Mouse (Mus musculus): ENCODE data around the gene Gm49416.

Gene Gm49416

DNA sequence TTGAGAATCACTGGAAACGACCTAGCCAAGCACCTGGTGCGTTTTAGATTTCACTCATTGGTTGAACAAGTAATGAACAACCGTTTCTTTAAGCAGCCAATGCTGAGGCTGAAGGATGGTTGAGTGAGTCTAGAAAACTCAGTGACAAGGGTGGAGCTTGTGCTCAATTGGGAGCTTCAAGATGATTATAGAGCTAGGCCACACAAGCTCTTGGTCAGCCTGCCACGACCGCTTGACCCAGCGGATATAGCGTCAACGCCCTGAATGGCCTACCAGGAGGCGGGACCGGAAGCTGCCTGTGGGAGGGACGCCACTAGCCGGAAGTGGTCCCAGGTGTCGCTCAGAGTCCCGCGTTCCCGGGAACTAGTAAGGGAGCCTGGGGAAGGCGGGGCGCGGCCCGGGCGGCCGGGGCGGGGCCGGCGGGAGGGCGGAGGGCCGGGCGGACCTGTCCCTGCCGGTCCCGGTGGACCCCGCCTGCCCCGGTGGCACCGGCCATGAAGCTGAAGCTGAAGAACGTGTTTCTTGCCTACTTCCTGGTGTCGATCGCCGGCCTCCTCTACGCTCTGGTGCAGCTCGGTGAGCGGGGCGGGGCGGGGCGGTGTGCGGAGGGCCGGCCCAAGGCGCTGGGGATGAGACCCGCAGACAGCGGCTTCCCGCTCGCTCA is 31.5 kb downstream of the Gm49416 start, which contains the start of gene B3gat3:
B3gat3 (plus strand) TSS at position 302 of the 664 bp plus-strand sequence.
- DNase-seq (ENCODE audit: low spot score): peak; percentile 88

- DNase-seq (ENCODE audit: low spot score): no peak
Measured at GRCm38 (mm10) chr19:8920836-8921291, 32.1 kb downstream of the Gm49416 start.

- no peak for DNase-seq (ENCODE audit: low spot score)
Measured at GRCm38 (mm10) chr19:8921741-8922140, 33.0 kb downstream of the Gm49416 start.

- DNase-seq (ENCODE audit: low spot score): no peak
Measured at GRCm38 (mm10) chr19:8926766-8927165, 38.0 kb downstream of the Gm49416 start.

DNA sequence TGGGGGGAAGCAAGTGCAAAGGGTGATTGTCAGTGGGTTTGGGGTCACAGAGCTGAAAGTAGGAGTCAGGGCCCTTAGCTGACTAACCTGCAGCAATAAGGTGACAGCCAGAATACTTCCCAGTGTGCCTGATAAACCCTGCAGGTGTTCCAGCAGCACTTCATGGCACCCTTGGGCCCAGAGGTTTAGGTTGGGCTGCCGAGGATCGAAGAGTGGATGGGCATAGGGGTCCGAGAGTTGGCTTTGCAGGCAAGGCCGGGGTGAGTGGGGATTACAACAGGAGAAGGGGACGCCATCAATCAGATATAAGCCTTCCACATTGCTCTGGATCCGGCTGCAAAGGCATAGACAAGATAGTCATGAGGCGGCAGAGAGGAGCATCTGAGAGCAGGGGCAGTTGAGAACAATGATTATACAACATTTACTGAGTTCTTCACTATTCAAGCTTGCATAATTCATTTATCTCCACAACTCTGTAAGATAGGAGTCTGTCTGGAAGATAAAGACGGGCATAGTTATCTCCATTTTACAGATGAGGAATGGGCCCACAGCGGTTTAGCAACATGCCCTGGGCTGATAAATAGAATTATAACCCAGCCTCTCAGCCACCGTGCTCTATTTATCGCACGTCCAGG is 39.3 kb downstream of the Gm49416 start:
- DNase-seq (ENCODE audit: low spot score): no peak

- no peak for DNase-seq (ENCODE audit: low spot score)
Measured at GRCm38 (mm10) chr19:8928689-8929223, 40.0 kb downstream of the Gm49416 start.

GRCm38 (mm10) chr19:8929224-8930088 is 40.7 kb downstream of the Gm49416 start, which contains the start of the genes Rom1 and Eml3:
Rom1 (minus strand) TSS chr19:8929356.
Eml3 (plus strand) TSS chr19:8929552.
- DNase-seq (ENCODE audit: low spot score): peak; percentile 80

GRCm38 (mm10) chr19:8930117-8930516 is 41.4 kb downstream of the Gm49416 start:
- no peak for DNase-seq (ENCODE audit: low spot score)

GRCm38 (mm10) chr19:8930771-8931170 is 42.0 kb downstream of the Gm49416 start:
- DNase-seq (ENCODE audit: low spot score): no peak

- no peak for DNase-seq (ENCODE audit: low spot score)
Measured at GRCm38 (mm10) chr19:8936736-8937135, 48.0 kb downstream of the Gm49416 start.

DNA sequence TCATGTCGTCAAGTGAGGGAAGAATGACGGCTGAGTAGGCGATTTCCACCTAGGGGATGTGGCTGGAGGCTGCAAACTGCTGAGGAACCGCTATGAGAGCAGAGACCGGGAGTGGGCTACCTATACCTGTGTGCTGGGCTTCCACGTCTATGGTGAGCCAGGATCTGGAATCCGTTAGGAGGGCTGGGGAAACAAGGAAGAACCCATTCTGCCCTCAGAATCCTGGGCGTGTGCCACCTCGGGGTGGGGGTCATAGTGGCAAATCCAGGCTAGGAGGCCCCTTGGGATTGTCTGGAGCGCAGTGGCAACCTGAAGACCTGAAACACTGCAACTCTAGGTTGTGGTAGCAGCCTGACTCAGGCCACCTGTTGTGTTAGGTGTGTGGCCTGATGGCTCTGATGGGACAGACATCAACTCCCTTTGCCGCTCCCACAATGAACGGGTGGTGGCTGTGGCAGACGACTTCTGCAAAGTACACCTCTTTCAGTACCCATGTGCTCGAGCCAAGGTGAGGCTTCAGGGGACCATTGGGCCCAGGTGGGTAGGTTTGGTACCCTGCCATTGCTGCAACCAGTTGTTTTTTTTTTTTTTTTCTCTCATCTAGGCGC is 51.9 kb downstream of the Gm49416 start:
- DNase-seq (ENCODE audit: low spot score): no peak

- DNase-seq (ENCODE audit: low spot score): no peak
Measured at GRCm38 (mm10) chr19:8941136-8941514, 52.4 kb downstream of the Gm49416 start.

DNA sequence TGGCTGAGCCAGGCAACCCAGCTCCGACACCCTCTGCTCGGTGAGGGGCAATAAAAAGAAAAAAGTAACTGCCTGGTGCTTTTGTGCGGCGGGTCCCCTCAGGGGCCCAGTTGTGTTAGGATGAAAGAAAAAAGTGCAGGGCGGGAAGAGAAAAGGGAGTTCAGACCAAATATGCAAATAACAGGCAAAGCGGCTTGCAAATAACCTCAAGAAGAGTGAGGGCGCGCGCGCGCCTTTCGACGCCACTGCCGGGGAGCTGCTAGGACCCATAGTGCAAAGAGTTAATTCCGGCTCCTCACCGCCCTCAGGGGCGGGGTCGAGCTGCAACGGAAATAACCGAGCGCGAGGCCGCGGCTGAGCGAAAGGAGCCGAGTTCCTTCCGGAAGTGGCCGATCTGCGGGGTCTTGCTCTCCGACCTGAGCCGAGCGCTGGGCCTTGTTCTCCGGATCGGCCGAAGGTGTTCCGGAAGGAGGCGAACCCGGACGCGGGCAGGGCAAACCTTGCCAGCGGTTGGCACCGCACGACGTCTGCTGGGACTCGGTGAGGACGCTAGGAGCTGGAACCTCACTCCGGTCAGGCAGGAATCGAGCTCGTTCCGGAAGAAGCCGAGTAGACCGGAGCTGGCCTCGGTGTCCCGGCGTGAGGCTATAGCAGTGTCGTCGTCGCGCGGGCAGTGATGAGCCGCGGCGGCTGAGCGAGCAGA is 52.9 kb downstream of the Gm49416 start, which contains the start of gene Mta2:
Mta2 (plus strand) TSS at position 361 of the 703 bp plus-strand sequence.
- DNase-seq (ENCODE audit: low spot score): peak; percentile 92

DNA sequence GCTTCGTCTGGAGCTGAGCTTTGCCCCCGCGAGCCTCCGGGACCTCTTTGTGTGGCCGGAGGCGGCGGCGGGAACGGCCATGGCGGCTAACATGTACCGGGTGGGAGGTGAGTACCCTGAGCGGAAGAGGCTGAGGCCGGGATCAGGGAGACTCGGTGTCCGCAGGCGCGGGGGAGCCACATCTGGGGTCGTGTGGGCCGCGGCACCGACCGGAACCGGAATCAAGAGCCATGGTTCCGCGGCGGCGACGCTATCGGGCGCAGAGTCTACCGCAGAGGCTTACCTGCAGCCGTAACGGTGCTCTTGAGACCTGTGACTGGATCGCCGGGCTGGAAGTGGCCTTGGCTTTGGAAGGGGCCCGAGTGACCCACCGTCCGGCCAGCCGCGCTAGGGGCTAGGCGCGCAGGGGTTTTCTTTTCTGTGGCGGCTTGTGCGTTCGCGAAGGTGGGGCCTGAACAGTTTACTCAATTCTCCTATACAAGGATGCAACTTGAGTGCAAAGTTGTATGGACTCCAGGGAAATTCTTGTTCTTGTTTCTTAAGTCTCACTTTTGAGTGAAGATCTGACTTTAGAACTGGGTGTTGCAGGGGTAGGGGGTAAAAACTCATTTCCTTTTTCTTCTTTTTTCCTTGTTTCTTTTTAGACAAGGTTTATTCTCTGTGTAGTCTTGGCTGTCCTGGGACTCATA is 53.7 kb downstream of the Gm49416 start:
- peak; percentile 27 for DNase-seq (ENCODE audit: low spot score)

DNA sequence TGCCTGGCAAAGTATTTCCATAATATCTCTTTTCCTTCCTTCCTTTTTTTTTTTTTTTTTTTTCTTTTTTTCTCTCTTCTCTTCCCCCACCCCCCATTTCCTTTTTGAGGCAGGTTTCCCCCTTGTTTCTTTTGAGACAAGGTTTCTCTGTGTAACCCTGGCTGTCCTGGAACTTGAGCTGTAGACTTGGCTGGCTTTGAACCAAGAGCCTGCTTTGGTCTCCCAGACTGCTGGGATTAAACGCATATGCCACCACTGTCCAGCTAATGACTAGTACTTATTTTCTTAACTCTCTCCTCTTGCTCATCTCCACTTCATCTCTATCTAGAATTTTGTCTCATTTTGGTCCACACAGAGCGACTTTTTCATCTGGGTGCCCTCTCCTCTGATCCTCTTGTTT is 54.3 kb downstream of the Gm49416 start:
- no peak for DNase-seq (ENCODE audit: low spot score)

GRCm38 (mm10) chr19:8944062-8944461 is 55.3 kb downstream of the Gm49416 start:
- no peak for DNase-seq (ENCODE audit: low spot score)

GRCm38 (mm10) chr19:8944750-8945149 is 56.0 kb downstream of the Gm49416 start:
- peak; percentile 53 for DNase-seq (ENCODE audit: low spot score)
